Mouse (Mus musculus): ENCODE data around the gene Rnaseh2a. TPM values are rescaled to one million over a fixed set of nuclear protein-coding genes. Genes with fewer than 3 reads are reported as not detected.

Gene Rnaseh2a
- polyA plus RNA-seq, 1 experiment from 2014 or later: 55.0 TPM

DNA sequence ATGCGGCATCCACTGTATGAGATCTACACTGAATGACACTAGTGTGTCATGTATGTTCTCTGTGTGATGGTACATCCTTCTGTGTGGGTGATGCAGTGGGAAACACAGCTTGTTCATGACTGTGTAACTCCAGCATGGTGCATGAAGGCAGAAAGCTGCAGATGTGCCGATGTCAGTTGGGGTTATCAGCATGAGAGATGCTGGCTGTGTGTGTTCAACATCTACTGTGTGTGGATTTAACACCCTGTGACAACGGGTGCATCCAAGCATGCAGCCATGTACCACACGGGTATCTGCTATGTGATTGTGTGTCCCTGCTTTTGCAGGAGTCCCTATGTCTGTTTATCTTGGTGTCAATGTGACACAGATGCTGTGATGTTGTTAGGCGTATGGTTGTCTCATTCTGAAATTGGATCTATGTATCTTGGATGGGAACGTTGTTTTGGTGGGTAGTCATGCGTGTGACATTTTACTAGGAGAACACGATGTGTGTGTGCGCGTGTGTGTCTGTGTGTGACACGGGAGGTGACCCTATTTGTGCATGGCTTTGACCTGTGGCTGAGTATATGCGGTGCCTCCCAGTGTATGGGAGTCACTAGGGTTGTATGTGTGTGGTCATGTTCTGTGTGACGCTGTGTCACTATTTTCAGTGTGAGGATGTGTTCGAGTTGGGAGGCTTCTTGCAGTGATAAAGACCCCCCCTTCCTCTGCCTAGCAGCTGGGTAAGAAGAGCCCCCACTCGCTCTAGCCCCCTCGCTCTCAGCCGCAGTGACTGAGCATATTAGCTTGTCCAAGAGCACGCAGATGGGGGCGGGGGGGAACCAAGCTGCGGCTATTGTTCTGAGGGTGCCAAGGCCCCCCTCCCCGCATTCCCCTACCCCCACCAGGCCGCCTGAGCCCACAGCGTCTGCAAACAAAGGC lies 33.3 kb downstream of the Rnaseh2a start:
- Histone ChIP-seq H3K27ac (replicated peaks) (peak overlapping the region; percentile 98), H3K4me2 (peak overlapping the region; percentile 90), H3K27me3 (peaks cover 57% of the 10 kb centered on the region), H3K4me3 (peak overlapping the region; percentile 73), H3K9me3 (no peaks in the 10 kb centered on the region), H3K36me3 (peaks cover 16% of the 10 kb centered on the region), H3K4me1 (replicated peaks) (peaks cover 37% of the 10 kb centered on the region), H3K9ac (peak overlapping the region; percentile 94)
- ATAC-seq (ENCODE audit: low read depth): peak; percentile 55
- WGBS: 19% methylated on average over 23 of the region's 23 CpGs

DNA sequence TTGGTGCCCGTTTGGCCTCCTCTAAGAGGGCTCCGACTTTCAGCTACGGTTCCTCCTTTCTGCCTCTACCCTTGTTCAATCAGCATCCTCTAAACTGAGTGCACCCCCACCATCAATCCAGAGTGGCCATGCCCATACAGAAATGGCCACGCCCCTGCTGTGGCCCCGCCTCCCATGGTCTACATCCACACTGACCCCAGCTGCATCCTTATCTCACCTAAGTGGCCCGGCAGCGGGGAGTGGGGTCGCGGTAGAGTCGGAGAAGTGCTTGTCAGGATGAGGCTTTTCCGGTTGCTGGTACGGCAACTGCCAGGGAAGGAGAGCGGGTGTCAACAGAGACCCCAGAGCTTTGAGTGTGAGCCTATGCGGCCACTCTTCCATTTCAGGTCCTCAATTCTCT lies 34.1 kb downstream of the Rnaseh2a start:
- Histone ChIP-seq H3K9me3 (no peaks in the 10 kb centered on the region), H3K4me3 (peak overlapping the region; percentile 73), H3K9ac (peak overlapping the region; percentile 94), H3K27ac (replicated peaks) (peak overlapping the region; percentile 98), H3K4me1 (replicated peaks) (peaks cover 37% of the 10 kb centered on the region), H3K4me2 (peak overlapping the region; percentile 90), H3K27me3 (peaks cover 55% of the 10 kb centered on the region), H3K36me3 (peaks cover 24% of the 10 kb centered on the region)
- peak; percentile 36; the same call in 1 of the 2 replicates for ATAC-seq (ENCODE audit: low read depth)
- WGBS: 4% methylated on average over 14 of the region's 14 CpGs

DNA sequence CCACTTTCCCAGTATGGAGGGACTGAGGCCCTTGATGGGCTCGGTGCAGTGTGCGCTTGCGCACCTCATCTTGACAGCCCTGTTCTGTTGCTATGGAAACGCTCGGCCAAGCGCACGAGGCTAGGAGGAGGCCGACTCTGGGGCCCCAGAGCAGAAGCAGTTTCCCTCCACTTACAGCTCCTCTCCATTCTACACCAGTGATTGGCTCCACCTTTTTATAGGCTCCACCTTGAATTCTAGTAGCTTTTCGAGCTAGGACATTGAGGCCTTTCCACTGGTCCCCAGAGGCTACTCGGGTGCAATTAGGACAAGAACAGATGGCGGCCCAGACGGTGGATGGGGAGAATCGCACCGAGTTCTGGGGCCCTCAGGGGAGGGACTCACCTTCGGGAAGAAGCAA lies 34.7 kb downstream of the Rnaseh2a start:
- peak overlapping the region; percentile 73 for H3K4me3 ChIP-seq
- peaks cover 30% of the 10 kb centered on the region for H3K36me3 ChIP-seq
- under 1% methylated on average over 15 of the region's 15 CpGs for WGBS
- peak; percentile 72 for ATAC-seq (ENCODE audit: low read depth)
- peak overlapping the region; percentile 94 for H3K9ac ChIP-seq
- H3K27ac ChIP-seq (replicated peaks): peak overlapping the region; percentile 98
- peaks cover 37% of the 10 kb centered on the region for H3K4me1 ChIP-seq (replicated peaks)
- H3K27me3 ChIP-seq: peaks cover 58% of the 10 kb centered on the region
- peak overlapping the region; percentile 90 for H3K4me2 ChIP-seq
- no peaks in the 10 kb centered on the region for H3K9me3 ChIP-seq

DNA sequence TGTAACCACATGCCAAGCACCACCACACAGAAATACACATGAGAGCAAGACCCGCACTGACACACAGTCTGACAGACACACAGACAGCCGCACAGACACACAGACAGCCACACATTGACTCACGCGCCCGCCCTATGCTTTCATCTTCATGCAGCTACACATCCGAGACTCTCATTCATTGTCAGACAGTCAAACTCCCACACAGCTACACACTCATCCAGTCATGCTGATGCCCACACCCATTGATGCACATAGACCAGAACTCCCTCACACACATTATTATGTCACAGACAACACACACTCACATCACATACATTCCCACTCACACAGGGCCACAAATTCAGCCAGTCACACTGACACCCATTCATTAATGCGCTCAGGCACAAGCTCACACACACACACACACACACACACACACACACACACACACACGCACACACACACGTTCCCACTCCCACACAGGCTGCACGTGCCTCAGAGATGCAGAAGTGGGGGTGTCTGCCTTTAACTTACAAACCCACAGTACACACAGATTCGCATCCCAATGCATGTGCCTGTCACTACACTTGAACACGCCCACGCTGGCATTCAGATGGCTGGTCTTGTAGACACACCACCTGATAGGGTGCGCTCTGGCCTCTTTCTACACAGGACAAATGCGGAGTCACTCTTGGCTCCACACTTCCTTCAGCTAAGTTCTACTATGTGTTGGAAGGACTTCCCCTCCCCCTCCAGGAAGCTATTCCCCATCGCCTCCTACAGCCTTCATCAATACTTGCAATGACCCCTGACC lies 35.6 kb downstream of the Rnaseh2a start:
- peaks cover 33% of the 10 kb centered on the region for H3K36me3 ChIP-seq
- H3K27me3 ChIP-seq: peaks cover 59% of the 10 kb centered on the region
- 81% methylated on average over 16 of the region's 16 CpGs for WGBS
- peaks cover 43% of the 10 kb centered on the region for H3K4me1 ChIP-seq (replicated peaks)
- ATAC-seq (ENCODE audit: low read depth): no peak
- peak overlapping the region; percentile 90 for H3K4me2 ChIP-seq
- no peak overlapping the region for H3K27ac ChIP-seq (replicated peaks)
- H3K4me3 ChIP-seq: peak overlapping the region; percentile 73
- H3K9ac ChIP-seq: peak overlapping the region; percentile 94
- H3K9me3 ChIP-seq: no peaks in the 10 kb centered on the region

DNA sequence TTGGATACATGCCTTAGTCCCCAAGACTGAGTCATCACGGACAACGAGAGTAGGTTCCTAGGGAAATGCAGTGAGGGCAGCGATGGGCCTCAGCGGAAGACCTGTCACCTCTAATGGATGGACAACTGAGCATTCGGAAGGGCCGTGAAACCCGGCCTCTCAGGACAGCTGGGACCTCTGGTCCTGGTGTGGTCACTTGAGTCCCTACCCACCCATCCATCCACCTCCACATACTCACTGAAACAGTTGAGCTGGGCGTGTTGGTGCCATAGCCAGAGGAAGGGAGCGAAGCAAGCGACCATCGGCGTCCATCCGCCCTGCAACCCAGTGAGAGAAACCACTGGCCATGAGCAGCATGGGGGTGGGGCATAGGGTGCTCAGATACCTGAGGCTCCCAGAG lies 39.0 kb downstream of the Rnaseh2a start:
- WGBS: 85% methylated on average over 13 of the region's 13 CpGs
- H3K4me3 ChIP-seq: no peak overlapping the region
- H3K4me1 ChIP-seq (replicated peaks): peaks cover 33% of the 10 kb centered on the region
- H3K36me3 ChIP-seq: peaks cover 60% of the 10 kb centered on the region
- ATAC-seq (ENCODE audit: low read depth): no peak
- H3K4me2 ChIP-seq: no peak overlapping the region
- no peak overlapping the region for H3K9ac ChIP-seq
- no peak overlapping the region for H3K27ac ChIP-seq (replicated peaks)
- H3K27me3 ChIP-seq: peaks cover 56% of the 10 kb centered on the region
- H3K9me3 ChIP-seq: no peaks in the 10 kb centered on the region

DNA sequence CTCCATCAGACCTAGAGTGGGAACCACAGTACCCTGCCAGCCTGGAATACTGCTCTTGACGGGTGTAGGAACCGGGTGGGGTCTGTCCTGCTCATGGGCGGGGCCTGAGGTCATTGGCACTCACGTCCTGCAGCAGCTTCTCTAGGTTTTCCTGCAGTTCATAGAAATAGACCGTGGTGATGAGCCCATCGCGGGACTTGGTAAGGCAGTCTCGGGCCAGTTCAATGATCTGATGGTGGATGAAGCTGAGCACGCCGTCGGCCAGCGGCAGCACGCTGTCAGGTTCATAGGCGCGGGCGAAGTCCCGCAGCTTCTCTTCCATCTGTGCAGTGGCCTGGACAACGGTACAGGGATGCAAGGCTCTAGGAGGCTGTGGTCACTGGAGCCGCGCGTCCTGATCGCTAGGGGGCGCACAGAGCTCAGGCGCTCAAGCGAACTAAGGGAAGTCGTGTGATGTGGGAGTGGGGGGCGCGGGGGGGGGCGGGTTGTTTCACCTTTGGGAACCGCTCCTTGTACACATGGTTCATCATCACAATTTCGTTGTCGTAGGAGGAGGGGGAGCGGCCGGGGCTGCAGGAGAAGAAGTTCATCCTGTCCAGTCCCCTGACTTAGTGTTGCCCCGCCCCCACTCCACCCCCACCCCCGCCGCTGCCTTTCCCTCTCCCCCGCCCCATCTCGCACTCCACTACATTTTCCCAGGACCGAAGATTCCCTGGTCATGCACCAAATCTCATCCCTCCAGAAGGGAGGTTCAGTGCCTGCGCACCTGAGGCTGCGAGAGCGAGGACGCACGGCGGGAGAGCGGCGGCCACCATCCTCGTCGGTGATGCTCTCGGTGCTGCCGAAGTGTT lies 40.9 kb downstream of the Rnaseh2a start:
- peak overlapping the region; percentile 50 for H3K9ac ChIP-seq
- H3K4me2 ChIP-seq: peak overlapping the region; percentile 52
- peak; percentile 60; the same call in 1 of the 2 replicates for ATAC-seq (ENCODE audit: low read depth)
- peaks cover 14% of the 10 kb centered on the region for H3K4me1 ChIP-seq (replicated peaks)
- H3K36me3 ChIP-seq: peaks cover 79% of the 10 kb centered on the region
- peak overlapping the region; percentile 27 for H3K4me3 ChIP-seq
- H3K27ac ChIP-seq (replicated peaks): no peak overlapping the region
- H3K27me3 ChIP-seq: peaks cover 50% of the 10 kb centered on the region
- no peaks in the 10 kb centered on the region for H3K9me3 ChIP-seq
- WGBS: 4% methylated on average over 48 of the region's 52 CpGs

DNA sequence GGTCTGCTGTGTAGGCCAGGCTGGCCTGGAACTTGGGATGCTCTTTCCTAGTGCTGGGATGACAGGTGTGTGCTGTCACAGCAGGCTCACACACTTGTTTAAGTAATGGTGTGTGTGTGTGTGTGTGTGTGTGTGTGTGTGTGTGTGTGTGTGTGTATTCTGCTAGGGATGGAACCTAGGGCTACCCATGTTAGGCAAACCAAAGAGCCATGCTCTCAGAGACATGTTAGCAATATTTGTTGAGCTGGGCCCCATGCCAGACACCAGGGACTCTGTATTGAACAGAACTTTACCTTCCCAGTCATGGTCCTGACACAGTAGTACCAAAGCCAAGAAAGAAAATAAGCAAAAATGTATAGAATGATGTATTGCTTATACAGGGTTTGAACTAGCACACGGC lies 42.1 kb downstream of the Rnaseh2a start:
- H3K27me3 ChIP-seq: peaks cover 46% of the 10 kb centered on the region
- no peak overlapping the region for H3K27ac ChIP-seq (replicated peaks)
- H3K4me3 ChIP-seq: no peak overlapping the region
- no peak for ATAC-seq (ENCODE audit: low read depth)
- H3K9me3 ChIP-seq: no peaks in the 10 kb centered on the region
- 86% methylated on average over 1 of the region's 1 CpGs for WGBS
- H3K4me1 ChIP-seq (replicated peaks): peaks cover 12% of the 10 kb centered on the region
- H3K9ac ChIP-seq: no peak overlapping the region
- no peak overlapping the region for H3K4me2 ChIP-seq
- H3K36me3 ChIP-seq: peaks cover 84% of the 10 kb centered on the region

DNA sequence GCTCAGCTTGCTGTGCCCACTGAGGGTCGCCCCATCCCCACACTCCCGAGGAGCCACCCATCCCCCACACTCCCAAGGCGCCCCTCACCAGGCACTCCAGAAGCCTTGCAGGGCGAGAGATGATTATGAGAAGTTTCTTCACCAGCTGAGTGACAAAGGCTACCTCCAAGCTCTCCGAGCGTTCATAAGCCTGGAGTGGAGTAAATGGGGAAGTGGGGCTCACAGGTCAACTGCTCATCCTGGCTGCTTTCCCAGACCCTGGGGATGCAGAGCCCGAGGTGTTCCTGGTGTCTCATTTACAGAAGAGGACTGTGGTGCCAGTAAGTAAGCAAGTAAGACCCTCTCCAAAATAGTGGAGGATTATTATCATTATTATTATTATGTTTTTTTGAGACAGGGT lies 44.0 kb downstream of the Rnaseh2a start:
- Histone ChIP-seq H3K9ac (no peak overlapping the region), H3K27me3 (peaks cover 47% of the 10 kb centered on the region), H3K4me2 (no peak overlapping the region), H3K9me3 (no peaks in the 10 kb centered on the region), H3K4me1 (replicated peaks) (peaks cover 12% of the 10 kb centered on the region), H3K36me3 (peaks cover 85% of the 10 kb centered on the region), H3K4me3 (no peak overlapping the region), H3K27ac (replicated peaks) (no peak overlapping the region)
- 67% methylated on average over 7 of the region's 7 CpGs for WGBS
- ATAC-seq (ENCODE audit: low read depth): no peak

DNA sequence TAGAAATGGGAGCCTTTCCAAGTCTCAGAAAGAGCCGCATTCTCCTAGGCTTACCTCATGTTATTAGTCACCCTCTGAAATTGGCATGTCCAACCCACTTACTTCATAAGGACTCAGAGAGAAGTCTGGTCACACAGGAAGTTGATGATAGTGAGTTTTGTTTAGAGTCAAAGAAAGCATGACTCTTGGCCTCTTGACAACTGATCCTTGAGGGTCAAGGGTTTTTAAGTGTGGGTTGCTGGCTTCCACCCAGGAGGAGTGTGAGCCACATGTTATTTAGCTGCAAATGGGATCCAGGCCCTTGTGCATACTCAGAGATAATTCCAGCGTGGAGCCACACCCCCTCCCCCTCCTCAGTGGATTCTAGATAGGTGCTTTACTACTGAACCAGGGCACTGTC lies 48.0 kb downstream of the Rnaseh2a start:
- WGBS: 85% methylated on average over 2 of the region's 2 CpGs
- ATAC-seq (ENCODE audit: low read depth): no peak

DNA sequence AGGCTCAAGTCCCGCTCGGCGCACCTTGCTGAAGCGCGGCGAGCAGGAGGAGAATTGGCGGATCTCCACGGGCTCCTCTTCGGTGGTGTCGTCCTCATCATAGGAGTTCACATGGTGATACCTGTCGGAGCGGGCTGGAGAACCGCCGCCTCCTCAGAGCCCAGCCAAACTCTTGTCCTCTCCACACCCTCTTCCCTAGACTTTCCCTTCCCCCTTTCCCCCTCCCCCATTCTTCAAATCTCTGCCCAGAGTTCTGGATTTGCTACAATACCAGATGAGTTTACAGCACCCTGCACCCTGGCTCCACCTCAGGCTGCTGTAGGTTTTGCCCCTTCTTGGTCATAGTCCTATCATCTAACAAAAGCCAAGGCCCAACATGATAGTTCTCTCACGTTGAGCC lies 50.9 kb downstream of the Rnaseh2a start:
- Histone ChIP-seq H3K4me1 (replicated peaks) (no peaks in the 10 kb centered on the region), H3K4me2 (no peak overlapping the region), H3K9me3 (no peaks in the 10 kb centered on the region), H3K4me3 (no peak overlapping the region), H3K36me3 (peaks cover 96% of the 10 kb centered on the region), H3K27me3 (peaks cover 85% of the 10 kb centered on the region), H3K27ac (replicated peaks) (no peak overlapping the region), H3K9ac (no peak overlapping the region)
- 91% methylated on average over 15 of the region's 15 CpGs for WGBS
- ATAC-seq (ENCODE audit: low read depth): no peak

More for the DNA sequence above, 48.0 kb downstream of the Rnaseh2a start:
- peaks cover 58% of the 10 kb centered on the region for H3K27me3 ChIP-seq
- H3K27ac ChIP-seq (replicated peaks): no peak overlapping the region
- H3K4me2 ChIP-seq: no peak overlapping the region
- H3K4me3 ChIP-seq: no peak overlapping the region
- no peaks in the 10 kb centered on the region for H3K4me1 ChIP-seq (replicated peaks)
- H3K9me3 ChIP-seq: no peaks in the 10 kb centered on the region
- no peak overlapping the region for H3K9ac ChIP-seq
- H3K36me3 ChIP-seq: peaks cover 95% of the 10 kb centered on the region

DNA sequence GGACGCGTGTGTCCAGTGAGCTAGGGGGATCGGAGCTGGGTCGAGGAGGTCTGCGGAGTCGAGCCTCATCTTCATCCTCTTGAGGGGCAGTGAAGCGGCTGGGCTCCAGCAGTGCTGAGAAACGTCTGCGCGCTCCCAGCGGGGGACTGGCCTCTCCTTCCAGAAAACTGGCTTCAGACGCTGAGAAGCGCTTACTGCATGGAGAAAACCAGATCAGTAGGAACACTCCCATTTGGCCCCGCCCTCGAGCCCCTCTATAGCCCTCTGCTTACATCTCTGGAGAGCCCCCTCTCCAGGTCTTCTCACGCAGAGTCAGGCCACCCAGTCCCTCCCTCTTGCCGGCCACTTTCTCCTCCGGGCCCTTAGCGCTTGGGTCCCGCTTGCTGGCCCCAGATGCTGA lies 51.8 kb downstream of the Rnaseh2a start:
- no peak overlapping the region for H3K4me3 ChIP-seq
- H3K9ac ChIP-seq: no peak overlapping the region
- no peak overlapping the region for H3K4me2 ChIP-seq
- H3K36me3 ChIP-seq: peaks cover 95% of the 10 kb centered on the region
- no peak overlapping the region for H3K27ac ChIP-seq (replicated peaks)
- peaks cover 8% of the 10 kb centered on the region; the same call in 1 of the 2 replicates for H3K4me1 ChIP-seq (replicated peaks)
- 32% methylated on average over 20 of the region's 20 CpGs for WGBS
- ATAC-seq (ENCODE audit: low read depth): no peak
- no peaks in the 10 kb centered on the region for H3K9me3 ChIP-seq
- peaks cover 93% of the 10 kb centered on the region for H3K27me3 ChIP-seq

All from neural tube, embryonic 13.5 days (tissue).